Mouse (Mus musculus): ENCODE measurements around the gene Ryr3.
A peak's percentile ranks its signal among the peaks of the same experiment; 100 is the strongest.

Ryr3 gene

DNA sequence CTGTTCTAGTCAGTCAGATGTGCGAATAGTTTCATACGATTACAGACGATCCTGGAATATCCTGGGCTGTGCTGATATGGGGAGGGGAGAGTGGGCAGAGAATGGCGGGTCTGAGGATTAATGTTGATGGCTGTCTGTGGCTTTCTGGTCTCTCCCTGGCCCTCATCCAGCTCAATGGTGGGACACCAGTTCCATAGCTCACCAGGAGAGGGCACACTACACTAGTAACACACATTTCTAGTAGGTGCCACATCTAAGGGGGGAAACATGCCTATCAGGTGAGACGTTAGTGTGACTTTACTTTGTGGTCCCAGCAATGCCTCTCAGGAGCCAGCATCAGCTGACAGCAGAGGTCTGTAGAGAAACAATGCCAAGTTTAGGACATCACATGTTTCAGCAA, 451.9 kb downstream of the Ryr3 start:
- DNase-seq: peak in 1 of 2 experiments; percentile 2

DNA sequence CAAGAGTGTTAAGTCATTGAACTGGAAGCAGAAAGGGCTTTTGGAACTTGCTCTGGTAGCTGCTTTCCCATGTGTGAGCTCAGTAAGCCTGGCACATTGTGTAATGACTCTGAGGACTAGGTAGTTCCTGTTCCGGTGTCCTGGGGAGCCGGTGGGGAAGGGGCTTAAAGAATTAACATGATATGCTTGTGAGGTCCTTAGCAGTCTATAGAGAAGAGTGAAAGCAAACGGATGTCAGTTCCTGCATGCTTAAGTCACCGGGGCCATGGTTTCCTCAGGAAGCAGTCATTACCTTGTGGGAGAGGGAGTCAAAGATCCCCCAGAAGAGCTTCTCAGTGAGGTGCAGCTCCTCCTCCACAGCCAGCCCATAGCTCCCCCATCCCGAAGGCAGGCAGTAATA, 452.6 kb downstream of the Ryr3 start:
- DNase-seq: no peak

DNA sequence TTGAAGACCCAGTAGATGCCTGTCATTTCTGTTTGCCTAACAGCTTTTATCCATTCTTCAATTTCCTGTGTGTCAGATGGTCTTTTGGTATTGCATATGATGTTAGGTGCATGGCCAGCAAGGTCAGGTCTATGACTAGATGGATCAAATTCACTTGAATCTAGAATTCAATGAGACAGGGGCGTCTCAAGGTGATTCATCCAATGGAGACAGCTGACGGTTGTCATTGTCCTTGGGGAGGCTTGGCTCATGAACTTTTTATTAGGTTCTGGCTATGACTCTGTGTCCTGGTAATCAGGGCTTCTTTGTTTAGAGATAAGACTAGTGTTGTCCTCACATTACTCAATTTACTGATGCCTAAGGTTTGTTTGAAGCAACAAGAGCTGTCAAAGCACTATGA, 454.9 kb downstream of the Ryr3 start:
- DNase-seq: no peak

DNA sequence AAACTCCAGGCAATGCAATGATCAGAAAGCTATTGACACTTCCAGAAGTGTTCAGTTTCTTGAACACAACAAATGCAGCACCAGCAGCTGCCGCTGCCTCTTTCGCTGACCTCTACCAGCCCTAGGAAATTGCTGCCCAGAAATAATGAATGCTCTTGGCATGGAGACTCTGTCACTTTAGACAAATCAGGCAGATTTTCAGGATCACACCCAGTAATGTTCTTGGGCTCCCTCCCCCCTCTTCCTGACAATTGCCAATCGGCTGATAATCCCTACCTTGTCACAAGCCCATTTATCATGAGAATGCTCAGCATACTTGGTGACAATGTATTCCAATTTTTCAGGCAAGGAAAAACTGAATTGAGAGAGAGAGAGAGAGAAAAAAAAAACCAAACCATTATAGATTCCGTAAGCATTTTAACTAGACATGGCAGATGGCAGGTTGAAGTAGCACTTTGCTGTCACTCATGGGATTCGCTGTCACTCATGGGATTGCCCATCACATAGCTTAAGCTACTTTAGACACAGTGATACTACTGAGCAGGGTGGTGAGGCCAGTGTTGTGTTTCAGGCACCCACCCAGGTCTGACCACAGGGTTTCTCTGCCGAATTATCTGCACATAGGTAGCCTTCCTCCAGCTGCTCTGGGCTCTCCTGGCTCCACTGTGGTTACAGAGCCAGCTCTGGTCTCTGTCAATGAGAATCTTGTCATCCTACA, 455.5 kb downstream of the Ryr3 start:
- DNase-seq: no peak

DNA sequence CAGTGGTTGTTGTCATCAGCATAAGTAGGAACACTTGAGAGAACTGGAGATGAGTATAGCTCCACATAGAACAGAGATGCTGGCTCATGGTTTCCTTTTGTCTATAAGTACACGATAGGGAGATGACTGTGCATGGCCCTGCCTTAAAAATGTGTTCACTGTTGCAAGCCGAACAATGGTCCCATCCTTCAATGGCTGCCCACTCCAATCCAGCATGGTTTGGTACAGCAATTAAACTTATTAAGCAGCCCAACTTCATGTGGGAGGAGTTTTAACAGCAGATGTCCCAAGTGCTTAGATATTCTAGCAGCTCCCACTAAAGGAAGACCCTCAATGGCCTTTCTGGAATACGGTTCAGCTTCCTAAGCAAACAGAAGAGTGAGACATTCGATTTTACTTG, 456.2 kb downstream of the Ryr3 start:
- DNase-seq: no peak

DNA sequence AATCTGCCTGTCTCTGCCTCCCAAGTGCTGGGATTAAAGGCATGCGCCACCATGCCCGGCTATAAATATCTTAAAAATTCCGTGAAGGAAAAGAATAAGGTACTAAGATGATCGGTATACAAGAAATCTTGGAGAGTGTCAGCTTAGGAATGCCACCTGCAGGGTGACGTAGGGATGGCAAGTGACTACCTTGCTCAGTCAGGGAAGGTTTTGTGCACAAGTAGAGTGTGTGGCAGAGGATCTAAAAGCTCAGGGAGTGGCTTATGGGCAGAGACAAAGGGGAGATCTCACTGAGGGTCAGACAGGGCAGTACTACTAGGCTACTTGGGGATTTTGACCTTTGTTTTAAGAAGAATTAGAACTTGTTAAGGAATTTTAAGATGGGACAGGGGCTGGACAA, 457.2 kb downstream of the Ryr3 start:
- no peak for DNase-seq

DNA sequence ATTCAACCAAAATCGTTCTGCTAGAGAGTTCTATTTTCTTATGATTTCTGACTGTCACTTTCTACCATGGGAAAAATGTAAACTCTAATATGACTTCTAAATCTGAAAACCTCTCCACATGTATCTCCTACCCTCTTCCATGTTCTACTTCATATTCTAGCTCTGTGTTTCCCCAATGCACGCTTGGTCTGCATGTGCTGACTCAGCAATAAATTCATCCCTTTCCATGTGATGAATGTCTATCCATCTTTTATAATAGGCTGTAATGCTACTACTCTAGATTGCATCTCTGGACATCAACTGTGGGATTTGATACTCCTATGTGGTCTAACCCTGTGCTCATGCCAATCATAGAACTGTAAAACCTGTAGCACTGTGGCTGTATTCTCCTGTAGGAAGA, 458.2 kb downstream of the Ryr3 start:
- no peak for DNase-seq

DNA sequence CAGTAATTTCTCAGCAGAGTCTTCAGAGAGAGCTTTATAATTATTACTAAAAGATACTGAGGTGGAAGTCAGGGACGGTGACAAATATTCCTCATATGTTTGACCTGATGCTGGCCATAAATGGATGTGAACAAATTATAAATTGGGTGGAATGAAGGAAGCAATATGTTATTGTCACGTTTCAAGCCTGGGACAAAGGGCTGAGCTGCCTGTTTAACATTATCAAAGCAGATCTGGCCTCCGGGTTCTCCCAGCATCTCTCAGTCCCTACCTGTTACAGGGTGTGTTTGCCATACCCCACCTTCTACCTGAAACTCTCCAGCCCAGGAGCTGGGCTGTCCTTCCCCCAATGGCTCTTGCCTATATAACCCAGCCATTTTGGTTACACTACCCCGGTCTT, 463.6 kb downstream of the Ryr3 start:
- no peak for DNase-seq

DNA sequence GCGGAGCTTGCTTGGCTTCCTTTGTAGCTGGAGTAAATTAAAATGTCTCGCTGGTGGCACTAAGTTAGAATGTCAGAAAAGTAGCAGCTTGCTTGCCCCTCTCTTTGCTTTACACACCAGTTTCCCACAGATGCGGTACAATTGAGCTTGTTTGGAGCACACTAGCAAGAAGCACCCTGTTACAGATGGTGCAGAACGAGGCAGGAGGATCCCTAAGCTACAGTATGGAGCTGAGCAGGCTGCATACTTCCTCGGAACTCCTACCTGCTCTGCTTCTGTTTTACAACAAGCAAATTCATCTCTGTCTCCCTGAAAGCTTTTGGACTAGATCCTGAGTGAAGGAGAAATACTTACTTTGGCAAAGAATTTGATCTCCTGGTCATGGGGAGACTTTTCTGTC, 465.5 kb downstream of the Ryr3 start:
- DNase-seq: no peak

DNA sequence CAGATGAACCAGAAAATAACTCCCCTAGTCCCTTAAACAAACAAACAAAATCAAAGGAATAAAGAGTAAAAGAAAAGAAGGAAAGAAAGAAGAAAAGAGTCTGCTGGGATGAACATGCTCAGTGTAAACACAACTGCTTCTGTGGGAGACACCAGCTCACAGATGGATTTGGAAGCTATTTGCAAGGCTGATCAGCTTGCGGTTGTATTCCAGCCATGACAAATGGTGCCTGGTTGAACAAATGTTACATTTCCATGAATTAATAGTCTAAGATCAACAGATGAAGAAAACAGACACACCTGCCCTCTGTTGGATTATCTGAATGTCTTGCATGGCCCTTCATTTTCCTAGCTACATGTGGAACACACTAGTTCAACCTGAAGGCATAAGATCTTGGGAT, 468.4 kb downstream of the Ryr3 start:
- no peak for DNase-seq

DNA sequence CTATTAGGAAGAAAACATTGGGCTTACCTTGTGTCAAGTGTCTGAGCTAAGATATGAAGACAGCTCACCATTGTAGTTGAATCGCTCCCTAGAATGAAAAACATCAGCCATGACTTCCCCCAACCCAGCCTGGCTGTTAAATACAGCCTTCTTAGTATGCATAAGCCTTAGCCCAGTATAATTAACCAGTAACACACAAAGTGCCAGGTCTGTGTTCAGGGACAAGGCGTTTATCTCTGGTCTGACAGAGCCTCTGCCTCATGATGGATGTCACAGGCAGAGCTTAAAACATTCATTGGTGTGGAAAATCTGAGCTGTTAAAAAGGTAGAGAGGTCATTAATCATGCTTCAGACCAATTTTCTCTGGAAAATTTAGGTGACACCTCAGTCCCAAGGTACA, 484.0 kb downstream of the Ryr3 start:
- DNase-seq: no peak

DNA sequence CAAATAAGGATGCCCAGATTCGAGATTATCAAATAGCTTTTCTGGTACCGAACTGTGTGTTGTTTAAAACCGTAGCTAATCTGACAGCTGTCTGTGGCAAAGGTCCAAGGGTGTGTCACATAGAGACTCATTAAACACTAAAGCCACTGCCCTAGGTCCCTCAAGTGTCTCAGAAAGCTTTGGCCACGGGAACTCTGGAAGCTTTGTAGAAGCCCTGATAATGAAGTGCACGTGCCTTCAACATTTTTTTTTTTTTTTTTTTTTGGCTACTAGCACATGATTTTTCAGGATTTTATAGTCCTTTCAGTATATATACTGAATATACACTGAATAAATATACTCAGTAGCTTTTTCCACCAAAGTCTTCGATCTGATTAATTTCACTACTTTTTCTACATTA, 489.1 kb downstream of the Ryr3 start:
- no peak for DNase-seq

DNA sequence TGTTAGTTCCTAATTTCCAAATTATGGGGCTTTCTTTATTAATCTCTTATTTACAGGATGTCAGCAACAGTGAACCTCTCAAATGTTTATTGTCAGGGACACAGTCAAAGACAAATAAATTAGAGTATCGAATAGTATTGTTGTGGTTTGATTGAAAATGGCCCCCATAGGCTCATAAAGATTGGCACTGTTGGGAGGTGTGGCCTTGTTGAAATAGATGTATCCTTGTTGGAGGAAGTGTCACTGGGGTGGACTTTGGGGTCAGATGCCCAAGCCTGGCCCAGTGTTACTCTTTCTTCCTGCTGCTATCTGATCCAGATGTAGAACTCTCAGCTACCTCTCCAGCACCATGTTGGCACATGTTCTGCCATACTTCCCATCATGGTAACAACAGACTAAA, 495.7 kb downstream of the Ryr3 start:
- no peak for DNase-seq

DNA sequence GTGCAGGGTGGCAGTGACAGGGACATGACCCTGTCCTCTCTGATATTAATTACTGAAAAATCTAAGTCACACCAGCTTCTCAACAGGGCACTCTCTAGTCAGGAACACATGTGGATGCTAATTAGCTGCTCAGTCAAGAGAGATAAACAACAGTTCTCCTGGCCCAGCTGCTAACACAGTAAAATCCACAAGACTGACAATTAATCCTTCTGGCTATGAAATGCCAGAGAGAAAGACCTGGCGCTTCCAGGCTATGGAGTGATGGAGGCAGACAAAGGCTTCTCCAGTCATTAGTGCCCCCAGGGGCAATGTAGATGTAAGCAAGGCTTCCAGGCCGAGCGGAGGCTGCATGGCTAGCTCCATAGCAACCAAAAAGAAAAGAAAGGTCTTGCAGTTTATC, 496.2 kb downstream of the Ryr3 start:
- DNase-seq: no peak

DNA sequence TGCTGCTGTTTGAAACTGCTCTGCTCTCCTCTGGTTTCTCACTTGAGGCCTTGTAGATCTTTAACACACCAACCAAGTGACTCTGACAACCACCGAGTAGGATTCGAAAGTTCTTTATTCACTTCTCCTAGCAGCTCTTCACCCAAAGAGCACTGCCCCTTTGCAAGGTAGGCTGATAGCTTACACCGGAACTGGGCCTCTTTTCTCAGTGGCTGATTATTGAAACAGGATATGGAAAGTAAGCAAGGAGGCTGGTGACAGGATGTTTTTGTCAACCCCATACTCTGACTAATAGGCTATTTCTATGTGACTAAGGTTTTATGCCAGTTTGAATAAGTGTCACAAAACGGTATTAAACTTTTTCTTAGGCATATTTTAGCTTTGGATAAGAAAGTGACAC, 502.2 kb downstream of the Ryr3 start:
- no peak for DNase-seq

DNA sequence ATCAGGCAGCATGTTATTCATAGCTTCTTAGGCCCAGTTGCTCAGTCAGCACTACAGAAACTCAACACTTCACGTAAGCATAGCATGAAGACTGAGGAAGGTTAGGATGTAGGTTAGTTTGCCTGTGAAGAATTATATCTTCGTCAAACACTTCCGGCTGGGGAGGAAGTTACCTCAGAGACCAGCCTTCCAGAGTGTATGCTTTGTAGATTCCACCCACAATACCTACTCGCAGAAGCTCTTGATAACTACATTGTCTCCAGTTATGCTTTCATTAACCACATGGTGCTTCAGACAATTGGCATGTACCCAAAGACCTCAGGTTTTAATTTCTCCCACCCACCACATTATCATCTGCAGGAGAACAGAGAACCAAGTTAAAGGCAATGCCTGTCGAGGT, 535.1 kb downstream of the Ryr3 start:
- DNase-seq: no peak

DNA sequence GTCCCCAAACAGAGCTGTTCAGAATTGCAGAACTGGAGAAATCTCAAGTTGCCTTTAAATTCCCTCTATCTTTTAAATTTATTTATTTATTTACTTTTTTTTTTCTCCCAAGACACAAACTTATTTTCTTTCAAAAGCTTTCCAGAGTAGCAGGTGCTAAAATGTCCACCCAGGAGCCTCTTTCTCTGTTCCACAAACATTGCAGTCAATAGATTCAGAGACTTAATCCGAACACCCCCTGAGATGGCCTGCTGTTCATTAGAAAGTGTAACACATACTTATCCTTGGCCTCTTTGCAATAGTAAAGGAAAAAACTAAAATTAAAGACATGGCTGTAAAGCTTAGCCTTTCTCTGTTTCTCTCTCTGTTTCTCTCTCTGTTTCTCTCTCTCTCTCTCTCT, 539.6 kb downstream of the Ryr3 start:
- no peak for DNase-seq

DNA sequence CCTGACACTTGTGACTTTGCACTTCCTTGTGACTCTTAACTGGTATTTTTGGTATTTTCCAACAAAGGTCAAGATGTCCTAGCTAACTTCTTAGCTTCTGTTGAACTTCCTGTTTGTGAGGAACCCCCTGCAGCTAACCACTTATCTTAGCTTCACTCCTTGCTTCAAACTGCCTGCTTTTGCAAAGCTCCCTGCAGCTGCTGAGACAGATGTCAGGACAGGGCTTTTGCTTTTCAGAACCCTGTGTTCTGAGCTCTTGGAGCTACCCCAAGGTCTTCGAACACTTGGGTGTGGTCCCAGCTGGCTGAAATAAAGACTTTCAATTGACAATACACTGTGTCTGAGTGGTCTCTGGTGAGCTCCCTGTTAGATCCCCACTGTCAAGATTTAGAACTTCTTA, 540.2 kb downstream of the Ryr3 start:
- no peak for DNase-seq

DNA sequence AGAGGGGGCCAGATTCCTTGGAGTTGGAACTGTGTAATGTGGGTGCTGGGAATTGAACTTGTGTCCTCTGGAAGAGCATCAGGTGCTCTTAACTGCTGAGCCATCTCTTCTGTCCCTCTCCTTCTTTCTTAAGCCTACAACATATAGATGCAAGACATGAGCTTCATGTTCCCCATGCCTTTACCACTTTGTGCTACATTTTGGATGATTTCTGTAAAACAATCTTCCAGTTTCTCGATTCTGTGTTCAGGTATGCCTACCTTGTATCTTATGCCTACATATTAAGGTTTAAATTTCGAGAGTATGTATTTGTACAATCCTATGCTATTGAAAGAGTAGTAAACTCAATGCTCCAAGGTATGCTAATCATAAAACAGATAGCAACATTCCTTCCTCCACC, 540.7 kb downstream of the Ryr3 start:
- DNase-seq: no peak

DNA sequence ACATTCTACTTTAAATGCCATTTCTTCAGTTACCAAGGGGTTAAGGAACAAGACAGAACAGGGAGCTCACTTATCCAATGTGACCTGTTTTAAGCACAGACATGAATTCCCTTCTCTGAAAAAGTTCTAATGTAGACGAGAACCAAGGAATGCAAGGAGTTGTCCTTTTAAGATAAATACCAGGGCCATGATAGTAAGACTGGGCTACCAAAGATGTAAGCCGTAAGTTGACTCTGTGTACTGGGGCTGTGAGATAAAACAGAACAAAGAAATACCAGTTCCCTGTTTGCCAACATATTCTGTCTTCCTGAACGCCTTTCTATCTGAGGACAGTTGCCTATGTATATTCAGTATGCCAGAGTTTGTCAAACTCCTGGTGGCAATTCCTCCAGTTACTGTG, 547.4 kb downstream of the Ryr3 start:
- no peak for DNase-seq

DNA sequence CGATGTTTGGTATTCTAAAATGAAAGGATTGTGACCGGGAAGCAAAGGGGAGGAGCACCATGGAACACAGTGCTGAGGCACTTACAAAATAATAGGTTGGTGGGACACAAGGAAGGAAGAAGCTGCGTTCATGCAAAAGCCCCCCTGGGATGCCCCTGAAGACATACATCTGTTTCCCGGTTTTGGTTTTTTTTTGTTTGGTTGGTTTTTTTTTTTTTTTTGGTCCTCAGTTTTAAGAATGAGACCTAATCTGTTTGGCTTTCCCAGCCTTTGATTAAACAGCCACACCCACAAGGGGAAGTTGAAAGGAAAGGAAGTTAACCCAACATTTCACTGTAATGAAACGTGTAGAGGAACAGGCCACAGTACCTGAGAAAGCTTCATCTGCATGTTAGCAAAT, 560.8 kb downstream of the Ryr3 start:
- no peak for DNase-seq

DNA sequence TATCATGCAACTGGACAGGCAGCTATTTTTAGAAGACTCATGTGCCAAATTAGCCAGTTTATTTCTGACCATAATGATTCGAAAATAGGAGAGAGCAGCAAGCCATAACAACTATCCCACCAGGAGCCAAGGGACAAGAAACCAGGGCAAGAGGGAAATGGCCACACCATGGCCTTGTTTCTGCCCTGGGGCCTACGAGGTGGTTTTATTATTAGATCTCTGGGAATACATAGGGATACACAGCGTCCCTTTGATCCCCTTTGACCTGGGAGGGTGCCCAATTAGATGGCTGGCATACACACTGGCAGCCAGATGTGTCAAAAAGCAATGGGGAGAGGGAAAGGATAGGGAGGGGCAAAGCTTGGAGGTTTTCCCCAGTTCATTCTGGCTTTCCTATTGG, 563.1 kb downstream of the Ryr3 start:
- DNase-seq: no peak

DNA sequence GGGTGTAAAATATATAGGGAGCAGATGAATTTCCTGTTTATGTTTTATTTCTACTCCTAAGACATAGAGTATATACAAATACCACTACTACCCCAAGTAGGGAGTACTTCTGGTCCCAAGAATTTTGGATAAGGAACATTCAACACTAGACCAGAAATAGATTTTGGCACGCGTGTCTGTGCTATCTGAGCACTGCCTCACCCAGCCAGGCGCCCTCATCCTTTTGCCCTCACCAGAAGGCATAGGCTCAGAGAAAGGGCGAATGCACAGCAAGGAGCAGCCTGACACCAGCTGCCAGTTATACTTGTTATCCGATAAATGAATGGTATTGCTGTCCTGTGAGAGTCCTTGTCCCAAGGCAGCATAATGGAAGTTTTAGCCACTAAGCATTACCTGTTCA, 579.7 kb downstream of the Ryr3 start:
- no peak for DNase-seq

DNA sequence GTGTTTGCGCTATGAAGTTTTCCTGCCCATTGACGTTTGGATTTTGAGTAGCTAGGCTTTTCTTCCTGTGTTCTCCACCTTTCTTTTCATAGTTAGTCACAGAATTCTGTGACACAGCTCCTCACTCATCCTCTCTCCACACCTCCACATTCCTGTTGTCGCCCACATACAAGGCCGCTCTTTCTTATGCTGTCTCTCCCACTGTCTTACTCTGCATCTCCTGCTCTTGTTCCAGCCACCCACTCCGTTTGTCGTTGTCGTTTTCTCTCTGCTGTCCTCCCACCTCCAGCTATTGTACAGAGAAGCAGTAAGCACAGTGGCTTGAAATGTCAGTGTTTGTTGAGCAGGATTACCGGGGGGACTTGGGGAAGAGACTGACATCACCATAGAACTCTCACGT, 584.4 kb downstream of the Ryr3 start:
- no peak for DNase-seq

DNA sequence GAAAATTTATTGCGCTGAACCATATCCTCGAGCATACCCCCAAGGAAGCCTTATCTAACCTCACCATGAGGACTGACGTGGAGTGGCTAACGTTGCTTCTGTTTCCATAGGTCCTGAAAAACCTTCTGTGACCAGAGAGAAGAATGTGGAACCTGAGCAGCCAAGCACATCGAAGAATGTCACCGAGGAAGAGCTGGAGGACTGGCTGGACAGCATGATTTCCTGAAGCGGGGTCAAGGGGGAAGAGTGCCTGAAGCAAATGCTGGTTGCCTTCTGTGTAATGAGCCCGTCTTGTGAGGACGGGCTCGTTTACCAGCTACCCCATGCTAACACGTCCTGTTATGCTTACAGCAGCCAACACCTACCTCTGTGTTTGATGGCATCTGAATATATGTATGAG, 586.2 kb downstream of the Ryr3 start:
- no peak for DNase-seq

DNA sequence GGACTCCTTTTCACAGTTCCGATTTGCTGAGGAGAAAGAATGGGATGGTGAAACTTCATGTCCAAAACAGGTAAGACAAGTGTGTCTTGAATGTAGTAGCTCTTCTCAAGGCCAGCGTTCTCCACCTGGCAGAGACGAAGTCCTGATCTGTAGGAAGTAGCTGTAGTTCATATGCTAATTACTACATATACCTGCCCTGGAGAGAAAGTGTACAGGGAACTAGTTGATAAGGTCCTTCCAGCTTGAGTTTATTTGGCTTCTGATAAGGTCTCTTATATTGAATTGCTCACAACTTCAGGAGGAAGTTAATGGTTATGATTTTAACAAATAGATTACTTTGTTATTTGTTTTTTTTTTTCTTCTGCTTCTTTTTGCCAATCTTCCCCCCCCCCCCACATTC, 591.7 kb downstream of the Ryr3 start:
- DNase-seq: no peak
